Mouse (Mus musculus) hindbrain, embryonic 12.5 days (tissue): ENCODE measurements around the gene Map3k3. TPM values are rescaled to one million over a fixed set of nuclear protein-coding genes. Genes with fewer than 3 reads are reported as not detected.
A peak's percentile ranks its signal among the peaks of the same experiment; 100 is the strongest.
"Not testable (repeated sequence)": the region's sequence is repeated elsewhere in the genome, so short reads cannot be mapped to it uniquely, and the experiment has no call there.

ENCODE experiments used
- ATAC-seq: fragments of 200-750 bp; cut with Nextera tagmentation; 2 replicates; pipeline ENCODE4 v1.8.0; 2017; ENCODE audit warnings: moderate TSS enrichment; ENCODE audit not compliant: low FRiP score
- H3K27ac ChIP-seq: fragments of 300-500 bp; sonication (generic); 2 replicates; pipeline ENCODE4 v1.5.1; 2016; ENCODE audit warnings: mild to moderate bottlenecking
- H3K27me3 ChIP-seq: fragments of 300-500 bp; sonication (generic); 2 replicates; pipeline ENCODE4 v1.6.1; 2016; ENCODE audit warnings: mild to moderate bottlenecking
- H3K36me3 ChIP-seq: fragments of 300-500 bp; sonication (generic); 2 replicates; pipeline ENCODE4 v1.6.1; 2016; ENCODE audit warnings: mild to moderate bottlenecking
- H3K4me1 ChIP-seq: fragments of 300-500 bp; sonication (generic); 2 replicates; pipeline ENCODE4 v1.6.1; 2016
- H3K4me2 ChIP-seq: fragments of 300-500 bp; sonication (generic); replicated peaks from 2 replicates; pipeline ENCODE4 v1.6.1; 2016; ENCODE audit warnings: mild to moderate bottlenecking
- H3K4me3 ChIP-seq: fragments of 300-500 bp; sonication (generic); 2 replicates; pipeline ENCODE4 v1.5.1; 2016; ENCODE audit warnings: mild to moderate bottlenecking
- H3K9ac ChIP-seq: fragments of 300-500 bp; sonication (generic); 2 replicates; pipeline ENCODE4 v1.6.1; 2016; ENCODE audit warnings: mild to moderate bottlenecking, moderate library complexity
- H3K9me3 ChIP-seq: fragments of 300-500 bp; sonication (generic); replicated peaks from 2 replicates; pipeline ENCODE4 v1.6.1; 2016; ENCODE audit warnings: mild to moderate bottlenecking
- WGBS: fragments of 180-500 bp; shearing (Covaris S2); methylation state at CpG from one replicate; pipeline ENCODE4 v1.1.7; 2016; 5-methylcytosine and 5-hydroxymethylcytosine counted together
- polyA plus RNA-seq: library from polyadenylated mRNA; unstranded; fragments of >200 nt; fragmentation: Nextera tagmentation; extraction: Ambion mirVana; gene quantifications from 2 replicates; pipeline ENCODE4 v1.2.1, GENCODE M21; 2016

Map3k3 gene
- polyA plus RNA-seq, 1 experiment from 2014 or later = 27.0 TPM

GRCm38 (mm10) chr11:106058020-106058419, 26.4 kb upstream of the Map3k3 start:
- H3K9me3 ChIP-seq = no peaks in the 10 kb centered on the region
- ATAC-seq = no peak
- no peak overlapping the region for H3K4me2 ChIP-seq
- no peaks in the 10 kb centered on the region for H3K27me3 ChIP-seq
- 86% methylated on average over 8 of the region's 8 CpGs for WGBS
- peaks cover 71% of the 10 kb centered on the region for H3K36me3 ChIP-seq
- no peak overlapping the region for H3K27ac ChIP-seq
- no peaks in the 10 kb centered on the region for H3K4me1 ChIP-seq
- no peak overlapping the region for H3K9ac ChIP-seq
- no peak overlapping the region for H3K4me3 ChIP-seq

GRCm38 (mm10) chr11:106060549-106060948, 23.9 kb upstream of the Map3k3 start:
- Histone ChIP-seq H3K27me3 (no peaks in the 10 kb centered on the region), H3K4me3 (no peak overlapping the region), H3K9me3 (no peaks in the 10 kb centered on the region), H3K4me1 (no peaks in the 10 kb centered on the region), H3K27ac (no peak overlapping the region), H3K4me2 (no peak overlapping the region), H3K9ac (no peak overlapping the region), H3K36me3 (peaks cover 45% of the 10 kb centered on the region)
- WGBS = 93% methylated on average over 1 of the region's 1 CpGs
- ATAC-seq = no peak

GRCm38 (mm10) chr11:106061311-106061710, 23.1 kb upstream of the Map3k3 start:
- H3K9me3 ChIP-seq = no peaks in the 10 kb centered on the region
- H3K4me1 ChIP-seq = no peaks in the 10 kb centered on the region
- no peak overlapping the region for H3K4me3 ChIP-seq
- H3K27ac ChIP-seq = no peak overlapping the region
- no peak overlapping the region for H3K9ac ChIP-seq
- peaks cover 38% of the 10 kb centered on the region for H3K36me3 ChIP-seq
- H3K4me2 ChIP-seq = no peak overlapping the region
- 86% methylated on average over 1 of the region's 1 CpGs for WGBS
- no peak for ATAC-seq
- H3K27me3 ChIP-seq = no peaks in the 10 kb centered on the region

- no peak overlapping the region for H3K9ac ChIP-seq
- no peak for ATAC-seq
- no peaks in the 10 kb centered on the region for H3K9me3 ChIP-seq
- H3K27ac ChIP-seq = no peak overlapping the region
- peaks cover 8% of the 10 kb centered on the region for H3K4me1 ChIP-seq
- H3K27me3 ChIP-seq = no peaks in the 10 kb centered on the region
- H3K36me3 ChIP-seq = peaks cover 14% of the 10 kb centered on the region
- WGBS = 86% methylated on average over 5 of the region's 5 CpGs
- H3K4me2 ChIP-seq = no peak overlapping the region
- H3K4me3 ChIP-seq = no peak overlapping the region
Observed at GRCm38 (mm10) chr11:106063756-106064155, 20.7 kb upstream of the Map3k3 start.

GRCm38 (mm10) chr11:106065073-106065922, 19.1 kb upstream of the Map3k3 start:
- H3K4me2 ChIP-seq = peak overlapping the region; percentile 76
- H3K27ac ChIP-seq = no peak overlapping the region
- H3K4me3 ChIP-seq = peak overlapping the region; percentile 69
- peaks cover 8% of the 10 kb centered on the region for H3K4me1 ChIP-seq
- no peaks in the 10 kb centered on the region; the same call in 1 of the 2 replicates for H3K36me3 ChIP-seq
- ATAC-seq = no peak
- H3K9ac ChIP-seq = no peak overlapping the region; the same call in 1 of the 2 replicates
- H3K27me3 ChIP-seq = no peaks in the 10 kb centered on the region
- no peaks in the 10 kb centered on the region for H3K9me3 ChIP-seq
- 45% methylated on average over 18 of the region's 18 CpGs for WGBS

GRCm38 (mm10) chr11:106065923-106066571, 18.4 kb upstream of the Map3k3 start, which contains the start of gene Taco1:
Gene Taco1 (plus strand): TSS chr11:106066061.
- Histone ChIP-seq H3K27ac (peak within 1 kb of the TSS; percentile 78), H3K4me1 (peaks cover 8% of the 10 kb centered on the region), H3K9ac (peak within 1 kb of the TSS; percentile 83), H3K36me3 (0 out of 2 replicates have a peak, but pooled peaks cover 3% of the 10 kb centered on the region), H3K4me3 (peak within 1 kb of the TSS; percentile 69), H3K27me3 (no peaks in the 10 kb centered on the region), H3K4me2 (peak within 1 kb of the TSS; percentile 76), H3K9me3 (no peaks in the 10 kb centered on the region)
- ATAC-seq = peak; percentile 95
- WGBS = under 1% methylated on average over 49 of the region's 49 CpGs

GRCm38 (mm10) chr11:106066616-106067015, 17.8 kb upstream of the Map3k3 start:
- Histone ChIP-seq H3K4me2 (peak overlapping the region; percentile 76), H3K4me3 (peak overlapping the region; percentile 69), H3K27ac (peak overlapping the region; percentile 78; the same call in 1 of the 2 replicates), H3K9ac (peak overlapping the region; percentile 83)
- H3K36me3 ChIP-seq, ATAC-seq, H3K27me3 ChIP-seq, H3K9me3 ChIP-seq, H3K4me1 ChIP-seq: not testable (repeated sequence)
- WGBS = 23% methylated on average over 23 of the region's 23 CpGs

- WGBS = 88% methylated on average over 3 of the region's 3 CpGs
- no peak overlapping the region for H3K4me2 ChIP-seq
- ATAC-seq = no peak
- no peak overlapping the region for H3K27ac ChIP-seq
- H3K27me3 ChIP-seq = no peaks in the 10 kb centered on the region
- H3K4me1 ChIP-seq = no peaks in the 10 kb centered on the region
- H3K36me3 ChIP-seq = peaks cover 32% of the 10 kb centered on the region; the same call in 1 of the 2 replicates
- H3K4me3 ChIP-seq = no peak overlapping the region
- no peaks in the 10 kb centered on the region for H3K9me3 ChIP-seq
- H3K9ac ChIP-seq = no peak overlapping the region
Observed at GRCm38 (mm10) chr11:106073774-106074173, 10.6 kb upstream of the Map3k3 start.

- Histone ChIP-seq H3K27me3 (no peaks in the 10 kb centered on the region), H3K4me3 (no peak overlapping the region), H3K9ac (no peak overlapping the region), H3K9me3 (no peaks in the 10 kb centered on the region), H3K4me1 (no peaks in the 10 kb centered on the region), H3K4me2 (no peak overlapping the region), H3K36me3 (peaks cover 28% of the 10 kb centered on the region; the same call in 1 of the 2 replicates), H3K27ac (no peak overlapping the region)
- no peak for ATAC-seq
- 5% methylated on average over 4 of the region's 4 CpGs for WGBS
Observed at GRCm38 (mm10) chr11:106076321-106076720, 8.1 kb upstream of the Map3k3 start.

GRCm38 (mm10) chr11:106084911-106085561, 623 bp downstream of the Map3k3 start:
- Histone ChIP-seq H3K9ac (peak overlapping the region; percentile 92), H3K27me3 (no peaks in the 10 kb centered on the region), H3K27ac (peak overlapping the region; percentile 98), H3K4me1 (peaks cover 15% of the 10 kb centered on the region), H3K4me3 (peak overlapping the region; percentile 98), H3K36me3 (no peaks in the 10 kb centered on the region), H3K9me3 (no peaks in the 10 kb centered on the region), H3K4me2 (peak overlapping the region; percentile 57)
- WGBS = under 1% methylated on average over 47 of the region's 61 CpGs
- ATAC-seq = peak; percentile 65

GRCm38 (mm10) chr11:106098223-106098622, 13.8 kb downstream of the Map3k3 start:
- WGBS = 85% methylated on average over 1 of the region's 1 CpGs
- no peak for ATAC-seq
- Histone ChIP-seq H3K4me3 (no peak overlapping the region), H3K9me3 (no peaks in the 10 kb centered on the region), H3K27ac (no peak overlapping the region), H3K4me1 (no peaks in the 10 kb centered on the region), H3K4me2 (no peak overlapping the region), H3K27me3 (no peaks in the 10 kb centered on the region), H3K9ac (no peak overlapping the region), H3K36me3 (0 out of 2 replicates have a peak, but pooled peaks cover 4% of the 10 kb centered on the region)

- no peak for ATAC-seq
- no peaks in the 10 kb centered on the region for H3K4me1 ChIP-seq
- no peak overlapping the region for H3K9ac ChIP-seq
- H3K9me3 ChIP-seq = no peaks in the 10 kb centered on the region
- peaks cover 6% of the 10 kb centered on the region; the same call in 1 of the 2 replicates for H3K36me3 ChIP-seq
- H3K27ac ChIP-seq = no peak overlapping the region
- no peak overlapping the region for H3K4me2 ChIP-seq
- no peaks in the 10 kb centered on the region for H3K27me3 ChIP-seq
- H3K4me3 ChIP-seq = no peak overlapping the region
- 82% methylated on average over 3 of the region's 3 CpGs for WGBS
Observed at GRCm38 (mm10) chr11:106102866-106103265, 18.5 kb downstream of the Map3k3 start.
